Mouse (Mus musculus) right cerebral cortex, postnatal 14 days (tissue): ENCODE data around the gene Eef1a2.
A peak's percentile ranks its signal among the peaks of the same experiment; 100 is the strongest.

ENCODE experiments used
- DNase-seq: peaks from one replicate; pipeline ENCODE4 v3.0.0; 2022

Eef1a2 gene

GRCm38 (mm10) chr2:181157716-181158302 is 995 bp upstream of the Eef1a2 start:
- DNase-seq = no peak

- DNase-seq = no peak
These were observed 366 bp upstream of the Eef1a2 start for GRCm38 (mm10) chr2:181157180-181157579.

- DNase-seq = no peak
These were observed 1.0 kb downstream of the Eef1a2 start for GRCm38 (mm10) chr2:181155801-181156200.

GRCm38 (mm10) chr2:181154831-181155415 is 1.9 kb downstream of the Eef1a2 start:
- DNase-seq = no peak

- DNase-seq = no peak
These were observed 2.5 kb downstream of the Eef1a2 start for GRCm38 (mm10) chr2:181154361-181154760.

- no peak for DNase-seq
These were observed 3.0 kb downstream of the Eef1a2 start for GRCm38 (mm10) chr2:181153837-181154236.

- no peak for DNase-seq
These were observed 3.7 kb downstream of the Eef1a2 start for GRCm38 (mm10) chr2:181153131-181153530.

- no peak for DNase-seq
These were observed 4.1 kb downstream of the Eef1a2 start for GRCm38 (mm10) chr2:181152701-181153100.

GRCm38 (mm10) chr2:181150281-181150680 is 6.5 kb downstream of the Eef1a2 start:
- no peak for DNase-seq

- no peak for DNase-seq
These were observed 8.4 kb downstream of the Eef1a2 start for GRCm38 (mm10) chr2:181148318-181148955.

- peak; percentile 68 for DNase-seq
These were observed 9.1 kb downstream of the Eef1a2 start for GRCm38 (mm10) chr2:181147546-181148317.

GRCm38 (mm10) chr2:181146976-181147545 is 9.8 kb downstream of the Eef1a2 start:
- no peak for DNase-seq

- DNase-seq = no peak
These were observed 12.1 kb downstream of the Eef1a2 start for GRCm38 (mm10) chr2:181144675-181145074.

- no peak for DNase-seq
These were observed 13.1 kb downstream of the Eef1a2 start for GRCm38 (mm10) chr2:181143509-181144276.

GRCm38 (mm10) chr2:181142703-181143135 is 14.1 kb downstream of the Eef1a2 start:
- DNase-seq = no peak

- DNase-seq = no peak
These were observed 17.1 kb downstream of the Eef1a2 start for GRCm38 (mm10) chr2:181139641-181140193.

GRCm38 (mm10) chr2:181136934-181137333 is 19.9 kb downstream of the Eef1a2 start:
- DNase-seq = no peak

- DNase-seq = no peak
These were observed 21.4 kb downstream of the Eef1a2 start for GRCm38 (mm10) chr2:181135446-181135818.

GRCm38 (mm10) chr2:181134591-181135445 is 22.0 kb downstream of the Eef1a2 start, which contains the start of gene Kcnq2:
Kcnq2 (minus strand) TSS chr2:181135300.
- peak; percentile 52 for DNase-seq

- peak; percentile 55 for DNase-seq
These were observed 22.8 kb downstream of the Eef1a2 start for GRCm38 (mm10) chr2:181133837-181134590.
